Mouse (Mus musculus) liver, embryonic 16.5 days (tissue): Measurements from ENCODE around the gene Arhgap25. TPM values are rescaled to one million over a fixed set of nuclear protein-coding genes. Genes with fewer than 3 reads are reported as not detected.

ENCODE experiments used
- ATAC-seq: fragments of 200-750 bp; cut with Nextera tagmentation; 2 replicates; pipeline ENCODE4 v1.8.0; 2017; ENCODE audit warnings: low read depth, mild to moderate bottlenecking, moderate number of reproducible peaks, moderate library complexity
- H3K27ac ChIP-seq: fragments of 300-500 bp; sonication (generic); 2 replicates; pipeline ENCODE4 v1.5.1; 2014; ENCODE audit warnings: mild to moderate bottlenecking, low read length
- H3K27me3 ChIP-seq: fragments of 300-500 bp; sonication (generic); 2 replicates; pipeline ENCODE4 v1.6.1; 2014; ENCODE audit warnings: low read depth, low read length, mixed read lengths; ENCODE audit not compliant: control insufficient read depth, insufficient read depth
- H3K36me3 ChIP-seq: fragments of 300-500 bp; sonication (generic); 2 replicates; pipeline ENCODE4 v1.6.1; 2014; ENCODE audit warnings: mild to moderate bottlenecking; ENCODE audit not compliant: control insufficient read depth, insufficient read depth
- H3K4me1 ChIP-seq: fragments of 300-500 bp; sonication (generic); 2 replicates; pipeline ENCODE4 v1.6.1; 2014; ENCODE audit warnings: low read depth, low read length, mixed read lengths; ENCODE audit not compliant: control insufficient read depth
- H3K4me2 ChIP-seq: fragments of 300-500 bp; sonication (generic); 2 replicates; pipeline ENCODE4 v1.6.1; 2014; ENCODE audit warnings: low read depth, low read length, mixed read lengths
- H3K4me3 ChIP-seq: fragments of 300-500 bp; sonication (generic); 2 replicates; pipeline ENCODE4 v1.5.1; 2014; ENCODE audit warnings: low read depth, mild to moderate bottlenecking, low read length
- H3K9ac ChIP-seq: fragments of 300-500 bp; sonication (generic); 2 replicates; pipeline ENCODE4 v1.6.1; 2014; ENCODE audit warnings: low read depth, low read length
- H3K9me3 ChIP-seq: fragments of 300-500 bp; sonication (generic); replicated peaks from 2 replicates; pipeline ENCODE4 v1.6.1; 2016; ENCODE audit warnings: low read length; ENCODE audit not compliant: control insufficient read depth
- WGBS: fragments of 180-500 bp; shearing (Covaris S2); extraction: QIAGEN DNeasy Blood & Tissue Kit; methylation state at CpG from one replicate; pipeline ENCODE4 v1.1.7; 2014; ENCODE audit not compliant: insufficient replicate concordance; 5-methylcytosine and 5-hydroxymethylcytosine counted together
- polyA plus RNA-seq: library from polyadenylated mRNA; unstranded; fragments of >200 nt; fragmentation: Nextera tagmentation; extraction: Ambion mirVana; gene quantifications from 2 replicates; pipeline ENCODE4 v1.2.1, GENCODE M21; 2015

Arhgap25 gene
- polyA plus RNA-seq, 1 experiment from 2014 or later, result 4.7 TPM

GRCm38 (mm10) chr6:87565166-87565565 lies 32.1 kb upstream of the Arhgap25 start:
- no peak for ATAC-seq
- no peaks in the 10 kb centered on the region for H3K9me3 ChIP-seq
- H3K4me2 ChIP-seq, result no peak overlapping the region
- no peak overlapping the region for H3K27ac ChIP-seq
- no peak overlapping the region for H3K4me3 ChIP-seq
- H3K4me1 ChIP-seq, result no peaks in the 10 kb centered on the region
- no peaks in the 10 kb centered on the region for H3K36me3 ChIP-seq
- 59% methylated on average over 5 of the region's 5 CpGs for WGBS
- H3K9ac ChIP-seq, result no peak overlapping the region
- peaks cover 2% of the 10 kb centered on the region; the same call in 1 of the 2 replicates for H3K27me3 ChIP-seq

DNA sequence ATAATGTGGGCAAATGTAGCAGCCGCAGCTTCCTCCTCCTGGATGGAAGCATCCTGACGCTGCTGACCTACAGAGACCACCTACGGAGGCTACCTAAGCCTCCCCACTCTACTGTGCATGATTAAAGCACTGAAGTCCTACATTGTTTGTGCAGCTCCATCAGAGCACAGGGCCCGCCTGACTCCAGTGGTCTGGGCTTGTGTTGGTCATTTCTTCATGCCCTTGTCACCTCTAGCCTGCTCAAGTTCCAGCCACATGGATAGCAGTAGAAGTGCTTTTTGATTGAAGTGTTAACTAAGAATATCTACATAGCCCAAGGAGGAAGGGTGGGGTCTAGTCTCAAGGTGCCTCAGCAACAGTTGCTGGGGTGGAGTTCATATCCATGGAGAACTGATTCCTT lies 31.3 kb upstream of the Arhgap25 start:
- Histone ChIP-seq H3K4me3 (no peak overlapping the region), H3K9ac (no peak overlapping the region), H3K9me3 (no peaks in the 10 kb centered on the region), H3K4me2 (no peak overlapping the region), H3K4me1 (no peaks in the 10 kb centered on the region), H3K27me3 (peaks cover 2% of the 10 kb centered on the region; the same call in 1 of the 2 replicates), H3K36me3 (no peaks in the 10 kb centered on the region), H3K27ac (no peak overlapping the region)
- WGBS, result 76% methylated on average over 4 of the region's 4 CpGs
- no peak for ATAC-seq

GRCm38 (mm10) chr6:87553724-87554123 lies 20.7 kb upstream of the Arhgap25 start:
- Histone ChIP-seq H3K4me1 (no peaks in the 10 kb centered on the region), H3K4me2 (no peak overlapping the region), H3K4me3 (no peak overlapping the region), H3K9ac (no peak overlapping the region), H3K27ac (no peak overlapping the region), H3K9me3 (no peaks in the 10 kb centered on the region), H3K27me3 (no peaks in the 10 kb centered on the region), H3K36me3 (no peaks in the 10 kb centered on the region)
- 54% methylated on average over 3 of the region's 3 CpGs for WGBS
- ATAC-seq, result no peak

DNA sequence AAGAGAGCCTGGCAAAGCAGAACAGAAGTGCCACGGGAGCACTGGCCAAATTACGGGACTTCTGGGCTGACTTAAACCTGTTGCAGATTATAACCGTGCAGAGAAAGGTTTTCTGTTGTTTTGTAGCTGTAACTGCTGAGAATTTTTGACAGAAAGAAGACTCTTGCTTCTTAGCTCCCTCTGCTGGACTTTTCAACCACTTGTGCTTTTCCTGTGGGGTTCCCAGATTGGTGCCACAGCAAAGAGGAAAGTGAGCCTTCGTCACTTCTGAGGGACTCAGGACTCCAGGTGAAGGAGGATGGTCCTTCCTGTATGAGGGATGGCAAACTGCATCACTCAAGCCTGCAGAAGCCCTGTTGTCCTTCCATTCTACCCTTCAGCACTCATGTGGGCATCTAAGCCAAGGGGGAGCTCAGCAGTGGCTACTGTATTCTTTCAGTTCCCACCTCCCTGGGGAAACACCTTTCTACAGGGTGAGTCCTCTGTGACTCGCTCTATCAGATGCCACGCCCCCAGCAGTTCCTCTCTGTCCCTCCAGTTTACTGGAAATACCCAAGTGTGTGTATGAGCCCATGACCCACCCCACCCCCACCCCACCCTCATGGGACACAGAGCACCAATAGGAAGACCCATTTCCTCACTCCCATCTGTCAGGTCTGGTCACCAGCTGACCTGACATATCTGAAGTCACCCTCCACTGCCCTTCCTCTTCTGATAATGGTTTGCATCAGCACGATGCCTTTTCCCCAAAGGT lies 19.2 kb upstream of the Arhgap25 start:
- Histone ChIP-seq H3K27me3 (no peaks in the 10 kb centered on the region), H3K4me1 (no peaks in the 10 kb centered on the region), H3K9ac (no peak overlapping the region), H3K36me3 (no peaks in the 10 kb centered on the region), H3K4me2 (no peak overlapping the region), H3K4me3 (no peak overlapping the region), H3K27ac (no peak overlapping the region), H3K9me3 (no peaks in the 10 kb centered on the region)
- no peak for ATAC-seq
- 25% methylated on average over 7 of the region's 7 CpGs for WGBS

- Histone ChIP-seq H3K4me2 (no peak overlapping the region), H3K4me1 (peaks cover 1% of the 10 kb centered on the region), H3K9me3 (no peaks in the 10 kb centered on the region), H3K4me3 (no peak overlapping the region), H3K36me3 (no peaks in the 10 kb centered on the region), H3K27ac (no peak overlapping the region), H3K9ac (no peak overlapping the region), H3K27me3 (peaks cover 4% of the 10 kb centered on the region; the same call in 1 of the 2 replicates)
- ATAC-seq, result no peak
- 60% methylated on average over 7 of the region's 7 CpGs for WGBS
Measured at GRCm38 (mm10) chr6:87547836-87548235, 14.8 kb upstream of the Arhgap25 start.

DNA sequence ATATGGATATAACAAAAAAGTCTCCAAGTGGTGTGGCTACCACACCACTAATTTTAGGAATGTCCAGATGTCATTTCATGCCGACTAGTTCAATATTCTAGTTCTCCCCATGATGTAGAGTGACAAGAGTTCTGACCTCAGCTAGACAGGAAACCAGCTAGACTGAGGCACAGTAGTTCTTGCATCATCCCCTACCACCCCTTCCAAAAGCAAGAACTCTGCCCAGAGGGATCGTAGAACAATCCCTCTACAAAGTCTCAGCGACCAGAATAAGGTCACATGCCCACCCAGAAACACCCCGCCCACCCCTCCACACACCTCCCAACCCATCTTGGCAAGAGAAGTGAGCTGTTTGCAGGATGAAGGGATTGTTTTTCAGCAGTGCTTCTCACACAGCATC lies 14.4 kb upstream of the Arhgap25 start:
- 46% methylated on average over 4 of the region's 4 CpGs for WGBS
- peaks cover 4% of the 10 kb centered on the region; the same call in 1 of the 2 replicates for H3K27me3 ChIP-seq
- no peak for ATAC-seq

GRCm38 (mm10) chr6:87545331-87546217 lies 12.5 kb upstream of the Arhgap25 start:
- Histone ChIP-seq H3K36me3 (no peaks in the 10 kb centered on the region), H3K9ac (no peak overlapping the region), H3K4me2 (no peak overlapping the region), H3K4me3 (no peak overlapping the region), H3K27ac (no peak overlapping the region), H3K9me3 (no peaks in the 10 kb centered on the region), H3K4me1 (peaks cover 18% of the 10 kb centered on the region), H3K27me3 (peaks cover 7% of the 10 kb centered on the region)
- WGBS, result 44% methylated on average over 1 of the region's 1 CpGs
- ATAC-seq, result no peak

More for the DNA sequence above, 14.4 kb upstream of the Arhgap25 start:
- H3K9ac ChIP-seq, result no peak overlapping the region
- no peak overlapping the region for H3K4me2 ChIP-seq
- no peaks in the 10 kb centered on the region for H3K36me3 ChIP-seq
- H3K9me3 ChIP-seq, result no peaks in the 10 kb centered on the region
- H3K4me1 ChIP-seq, result peaks cover 5% of the 10 kb centered on the region
- H3K27ac ChIP-seq, result no peak overlapping the region
- H3K4me3 ChIP-seq, result no peak overlapping the region

GRCm38 (mm10) chr6:87542027-87542426 lies 9.0 kb upstream of the Arhgap25 start:
- 5% methylated on average over 9 of the region's 9 CpGs for WGBS
- H3K27me3 ChIP-seq, result peaks cover 19% of the 10 kb centered on the region
- H3K9ac ChIP-seq, result no peak overlapping the region; the same call in 1 of the 2 replicates
- H3K36me3 ChIP-seq, result no peaks in the 10 kb centered on the region
- peak; percentile 96 for ATAC-seq
- H3K4me1 ChIP-seq, result peaks cover 21% of the 10 kb centered on the region
- peak overlapping the region; percentile 40 for H3K4me2 ChIP-seq
- H3K27ac ChIP-seq, result peak overlapping the region; percentile 47
- no peaks in the 10 kb centered on the region for H3K9me3 ChIP-seq
- H3K4me3 ChIP-seq, result no peak overlapping the region; the same call in 1 of the 2 replicates
